Mouse (Mus musculus) lung, adult 2 months (tissue): ENCODE results near the gene Mpzl2.

Experiments
- CTCF ChIP-seq: fragments of 200-500 bp; IDR thresholded peaks from 2 replicates; pipeline ENCODE4 v1.5.1; 2011; ENCODE audit warnings: mild to moderate bottlenecking, low read length, control low read depth; ENCODE audit not compliant: insufficient read depth
- POLR2A ChIP-seq: fragments of 200-500 bp; IDR thresholded peaks from 2 replicates; pipeline ENCODE4 v1.6.1; 2011; ENCODE audit warnings: low read depth, mild to moderate bottlenecking, control low read depth, low read length, borderline replicate concordance; ENCODE audit errors: extremely low read depth

- TF ChIP-seq CTCF (no peak), POLR2A (no peak)
These were observed 3.3 kb downstream of the Mpzl2 start for GRCm38 (mm10) chr9:45042947-45043346.
